Mouse (Mus musculus) MN1 (cell line): ENCODE measurements around the gene Sdhaf4.
A peak's percentile ranks its signal among the peaks of the same experiment; 100 is the strongest.

Experiments used
- DNase-seq: peaks from one replicate; pipeline ENCODE4 v3.0.0-alpha.2; 2016; ENCODE audit warnings: low spot score

The Sdhaf4 gene

DNA sequence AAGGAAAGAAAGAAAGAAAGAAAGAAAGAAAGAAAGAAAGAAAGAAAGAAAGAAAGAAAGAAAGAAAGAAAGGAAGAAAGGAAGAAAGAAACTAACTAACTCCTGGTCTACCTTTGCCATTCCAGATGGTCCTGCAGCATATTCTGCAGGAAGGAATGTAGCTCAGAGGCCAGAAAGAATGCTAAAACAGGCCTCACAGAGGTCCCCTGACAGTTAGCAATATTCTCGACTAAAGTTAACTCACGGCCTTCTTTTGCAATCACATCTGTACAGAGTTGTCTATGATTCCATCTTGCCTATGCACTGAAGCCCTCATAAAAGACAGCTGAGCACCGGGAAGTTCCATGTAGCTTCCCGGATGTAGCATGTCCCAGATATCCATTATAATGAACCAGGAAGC lies 49.9 kb downstream of the Sdhaf4 start:
- no peak for DNase-seq

DNA sequence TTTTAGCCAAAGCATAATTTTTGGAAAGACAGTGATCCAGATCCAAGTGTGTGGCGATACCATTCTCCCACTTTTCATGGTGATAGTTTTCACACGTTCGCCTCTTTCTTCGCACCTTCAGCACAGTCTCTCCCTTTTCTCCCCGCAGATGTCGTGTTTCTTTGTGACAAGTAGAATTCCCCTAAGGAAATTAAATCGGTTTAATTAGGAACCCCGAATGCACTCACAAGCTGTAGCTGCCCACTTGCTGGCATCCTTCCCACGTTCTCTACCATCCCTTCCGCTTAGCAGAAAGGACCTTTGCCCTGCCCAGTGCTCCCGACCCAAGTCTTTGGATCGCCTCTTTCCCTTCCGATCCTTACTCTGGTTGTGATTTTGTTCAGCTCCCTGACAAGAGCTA lies 51.5 kb downstream of the Sdhaf4 start:
- no peak for DNase-seq

DNA sequence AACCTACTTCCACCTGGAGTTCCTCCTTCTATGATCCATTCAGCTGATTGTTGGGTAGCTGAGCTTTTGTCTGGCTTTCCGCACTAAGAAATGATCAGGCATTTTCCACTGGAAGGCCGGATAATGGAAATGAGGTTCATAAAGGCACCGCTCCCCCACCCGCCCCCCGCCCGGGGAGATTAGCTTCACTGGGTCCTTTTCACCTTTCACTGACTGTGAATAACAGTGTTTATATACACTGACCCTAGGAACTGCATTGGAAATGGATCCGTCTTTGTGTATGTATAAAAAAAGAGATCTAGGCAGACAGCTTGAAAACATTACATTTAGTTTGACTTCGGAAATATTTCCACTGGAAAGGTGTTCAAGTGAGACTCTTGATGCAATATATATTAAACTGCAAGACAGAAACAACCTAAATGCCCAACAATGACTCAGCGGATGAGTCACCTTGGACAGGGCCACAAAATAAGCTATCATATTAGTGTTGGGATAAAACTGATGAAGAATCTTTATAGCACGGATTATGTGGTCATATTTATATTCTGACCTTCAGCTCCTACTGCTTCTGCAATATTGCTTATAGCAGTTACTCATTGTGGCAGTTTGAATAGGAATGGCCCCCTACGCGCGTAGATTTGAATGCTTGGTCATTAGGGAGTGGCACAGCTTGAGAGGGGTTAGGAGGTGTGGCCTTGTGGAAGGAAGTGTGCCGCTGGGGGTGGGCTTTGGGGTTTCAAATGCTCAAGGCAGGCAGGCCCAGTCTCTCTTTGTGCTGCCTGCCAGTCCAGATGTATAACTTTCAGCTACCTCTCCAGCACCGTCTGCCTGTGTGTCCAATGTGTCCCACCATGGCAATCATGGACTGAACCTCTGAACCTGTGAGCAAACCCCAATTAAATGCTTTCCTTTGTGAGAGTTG lies 56.4 kb downstream of the Sdhaf4 start:
- DNase-seq, result no peak

DNA sequence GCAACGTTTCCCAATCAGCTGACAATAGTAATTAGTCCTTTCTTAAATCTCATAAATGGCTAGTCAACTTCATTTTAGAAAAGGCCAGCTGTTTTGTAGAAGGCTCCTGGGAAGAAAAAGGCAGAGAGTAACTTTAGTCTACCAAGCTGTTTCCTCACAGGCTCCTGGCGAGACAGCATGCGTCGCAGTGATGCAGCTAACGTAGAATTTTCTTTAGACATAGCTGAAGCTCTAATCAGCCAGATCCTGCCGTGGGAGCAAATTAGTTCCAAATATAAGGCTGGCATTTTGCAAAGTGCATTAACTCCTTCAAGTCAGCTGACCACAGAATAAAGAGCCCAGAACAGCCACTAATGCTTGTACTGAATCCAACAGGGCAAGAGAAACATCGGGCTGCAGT lies 57.2 kb downstream of the Sdhaf4 start:
- peak; percentile 34 for DNase-seq
